In genomic region chr2:76618078-76618477, GRCm38 (mm10) we compare ENCODE assay signal across 9 mouse cellular contexts. TPM values are rescaled to one million over a fixed set of nuclear protein-coding genes. Genes with fewer than 3 reads are reported as not detected.
DNase-seq lines count a peak whose midpoint lies in the region; ATAC-seq and TF ChIP-seq lines count a peak whose summit lies in the region.
"Had no signal": no experiment of that assay in that cellular context is flagged by ENCODE, and none has a peak within 500 bp of the region (broad histone marks: within the 10 kb centered on the region; RNA-seq: fewer than 3 reads in every experiment).

No protein-coding gene starts in this region.

- no peak for TF ChIP-seq EP300 in liver, postnatal 0 days (IDR thresholded peaks at IDR 0.05; ENCODE audit: low read depth)

- intact Hi-C loops in heart, postnatal 14 days (cut with DNase I) = loop anchor here (2.0 kb wide), 1 partner anchor 251 kb away; no protein-coding TSS in a partner anchor

- no peaks in the 10 kb centered on the region for H3K27me3 ChIP-seq in liver, postnatal 0 days (ENCODE audit: insufficient read depth, low read length)
- H3K27me3 ChIP-seq in limb, embryonic 14.5 days (ENCODE audit: control insufficient read depth, insufficient read depth, low read length) = no peaks in the 10 kb centered on the region

- no peaks in the 10 kb centered on the region for H3K36me3 ChIP-seq in liver, postnatal 0 days (replicated peaks; ENCODE audit: insufficient read depth, low read length)
- H3K36me3 ChIP-seq in limb, embryonic 14.5 days (ENCODE audit: control insufficient read depth, insufficient read depth, low read length) = 0 out of 2 replicates have a peak, but pooled peaks cover 2% of the 10 kb centered on the region

- H3K4me1 ChIP-seq in liver, postnatal 0 days (ENCODE audit: insufficient read depth) = no peaks in the 10 kb centered on the region
- H3K4me1 ChIP-seq in limb, embryonic 14.5 days (ENCODE audit: control insufficient read depth, insufficient read depth, low read length) = no peaks in the 10 kb centered on the region

- ATAC-seq in liver, postnatal 0 days = no peak
- no peak for ATAC-seq in limb, embryonic 14.5 days (ENCODE audit: low FRiP score, low read depth)

- no peak overlapping the region for H3K27ac ChIP-seq in liver, postnatal 0 days (ENCODE audit: low read depth)
- no peak overlapping the region for H3K27ac ChIP-seq in limb, embryonic 14.5 days (replicated peaks; ENCODE audit: low read depth, low read length)

- 44% methylated on average over 1 of the region's 1 CpGs for WGBS in liver, postnatal 0 days (ENCODE audit: insufficient replicate concordance)
- 36% methylated on average over 1 of the region's 1 CpGs for WGBS in limb, embryonic 14.5 days

- no peak for TF ChIP-seq POLR2A in limb, embryonic 14.5 days (IDR thresholded peaks at IDR 0.05; ENCODE audit: borderline replicate concordance, extremely low read depth, insufficient read depth, insufficient read length)

- DNase-seq in adrenal gland, adult (ENCODE audit: inconsistent age in 2 of 2, low spot score in 1 of 2) = peak; percentile 18 to 75
- no peak for DNase-seq in adrenal gland, adult 8-10 months
- no peak for DNase-seq in liver, postnatal 0 days
- no peak for DNase-seq in liver
- peak; percentile 36 for DNase-seq in cerebellum, adult 8-10 months
- DNase-seq in heart, postnatal 14 days = peak; percentile 7 to 50
- peak; percentile 60 for DNase-seq in limb, embryonic 14.5 days (ENCODE audit: low spot score)
- DNase-seq in right cerebral cortex, postnatal 10 days (ENCODE audit: low spot score in 2 of 2) = peak; percentile 55 to 71

- H3K9me3 ChIP-seq in liver, postnatal 0 days (ENCODE audit: low read length) = no peaks in the 10 kb centered on the region
- H3K9me3 ChIP-seq in limb, embryonic 14.5 days (ENCODE audit: control insufficient read depth, low read length) = no peaks in the 10 kb centered on the region

- H3K4me2 ChIP-seq in liver, postnatal 0 days (ENCODE audit: low read depth, low read length) = no peak overlapping the region
- no peak overlapping the region for H3K4me2 ChIP-seq in limb, embryonic 14.5 days (replicated peaks; ENCODE audit: low read depth, low read length, severe bottlenecking)

- no peak overlapping the region for H3K9ac ChIP-seq in liver, postnatal 0 days (replicated peaks)
- H3K9ac ChIP-seq in limb, embryonic 14.5 days (ENCODE audit: low read depth, low read length, severe bottlenecking) = no peak overlapping the region

- peak; percentile 68 for TF ChIP-seq CTCF in liver, postnatal 0 days (IDR thresholded peaks at IDR 0.05; ENCODE audit: low read depth)

- H3K4me3 ChIP-seq in liver, postnatal 0 days (ENCODE audit: low read depth, low read length) = no peak overlapping the region
- H3K4me3 ChIP-seq in limb, embryonic 14.5 days (replicated peaks; ENCODE audit: low read length) = no peak overlapping the region

RNA-seq across cellular contexts. Expression of gene Prkra, which starts 29.7 kb away (rescaled TPM):
- total RNA-seq in adrenal gland, adult 8-10 months (2022) = 10 to 100 TPM; 26.5 to 32.4 (median 28.1) TPM
- 7.7 and 7.9 TPM in 2 replicates for polyA plus RNA-seq in liver, postnatal 0 days (2015; fragmentation: Nextera tagmentation; extraction: Ambion mirVana)
- total RNA-seq in heart, postnatal 14 days (2021) = 10 to 100 TPM; 16.0 to 16.9 TPM
- polyA plus RNA-seq in limb, embryonic 14.5 days (2012; rRNA removed) = 55.2 and 60.8 TPM in 2 replicates
- 61.3 and 70.2 TPM in 2 replicates for polyA plus RNA-seq in limb, embryonic 14.5 days (2014; fragmentation: Nextera tagmentation; extraction: Ambion mirVana)

RNA-seq across cellular contexts. Expression of gene Pjvk, which starts 30.2 kb away (rescaled TPM):
- total RNA-seq in adrenal gland, adult 8-10 months (2022) = not detected
- polyA plus RNA-seq in liver, postnatal 0 days (2015; fragmentation: Nextera tagmentation; extraction: Ambion mirVana) = not detected in 2 replicates
- total RNA-seq in heart, postnatal 14 days (2021) = under 1 TPM in 1 of 2 experiments, not detected in 1; 0.27 TPM
- 0.47 and 0.83 TPM in 2 replicates for polyA plus RNA-seq in limb, embryonic 14.5 days (2012; rRNA removed)
- polyA plus RNA-seq in limb, embryonic 14.5 days (2014; fragmentation: Nextera tagmentation; extraction: Ambion mirVana) = 0.22 TPM in 1 of 2 replicates, not detected in the other
- polyA plus RNA-seq: liver, embryonic 16.5 days had no signal

RNA-seq across cellular contexts. Expression of gene Fkbp7, which starts 54.8 kb away (rescaled TPM):
- 10 to 100 TPM; 24.4 to 43.0 (median 30.1) TPM for total RNA-seq in adrenal gland, adult 8-10 months (2022)
- 6.5 and 7.9 TPM in 2 replicates for polyA plus RNA-seq in liver, postnatal 0 days (2015; fragmentation: Nextera tagmentation; extraction: Ambion mirVana)
- total RNA-seq in heart, postnatal 14 days (2021) = 10 to 100 TPM; 23.6 to 23.7 TPM
- polyA plus RNA-seq in limb, embryonic 14.5 days (2012; rRNA removed) = 50.5 and 102 TPM in 2 replicates
- polyA plus RNA-seq in limb, embryonic 14.5 days (2014; fragmentation: Nextera tagmentation; extraction: Ambion mirVana) = 128 and 151 TPM in 2 replicates

RNA-seq across cellular contexts. Expression of gene Plekha3, which starts 57.0 kb away (rescaled TPM):
- total RNA-seq in adrenal gland, adult 8-10 months (2022) = 10 to 100 TPM; 45.0 to 61.3 (median 49.9) TPM
- 3.8 and 5.0 TPM in 2 replicates for polyA plus RNA-seq in liver, postnatal 0 days (2015; fragmentation: Nextera tagmentation; extraction: Ambion mirVana)
- total RNA-seq in heart, postnatal 14 days (2021) = 10 to 100 TPM; 19.2 to 19.7 TPM
- polyA plus RNA-seq in limb, embryonic 14.5 days (2012; rRNA removed) = 17.3 and 17.8 TPM in 2 replicates
- polyA plus RNA-seq in limb, embryonic 14.5 days (2014; fragmentation: Nextera tagmentation; extraction: Ambion mirVana) = 13.9 and 14.5 TPM in 2 replicates

Comparison
In these comparisons a context has a peak if more than half of its experiments do, and no peak if none do; other contexts are left out.
1. DNase-seq: peak in adrenal gland, adult (2 of 2), cerebellum, adult 8-10 months (single experiment), heart, postnatal 14 days (2 of 2), limb, embryonic 14.5 days (single experiment) and right cerebral cortex, postnatal 10 days (2 of 2); none in adrenal gland, adult 8-10 months (single experiment), liver, postnatal 0 days (single experiment) and liver (single experiment).